Mouse (Mus musculus) cerebellum, postnatal 36 days (tissue): Measurements from ENCODE around the gene Gm19402.

Experiments used
- DNase-seq, 2 experiments: peaks; one replicate each; pipeline ENCODE4 v3.0.0; 2021 to 2022; ENCODE audit warnings: mixed read lengths in 2 of 2

Gm19402 gene

GRCm38 (mm10) chr10:77663949-77664665, 26.4 kb downstream of the Gm19402 start:
- DNase-seq: no peak

DNA sequence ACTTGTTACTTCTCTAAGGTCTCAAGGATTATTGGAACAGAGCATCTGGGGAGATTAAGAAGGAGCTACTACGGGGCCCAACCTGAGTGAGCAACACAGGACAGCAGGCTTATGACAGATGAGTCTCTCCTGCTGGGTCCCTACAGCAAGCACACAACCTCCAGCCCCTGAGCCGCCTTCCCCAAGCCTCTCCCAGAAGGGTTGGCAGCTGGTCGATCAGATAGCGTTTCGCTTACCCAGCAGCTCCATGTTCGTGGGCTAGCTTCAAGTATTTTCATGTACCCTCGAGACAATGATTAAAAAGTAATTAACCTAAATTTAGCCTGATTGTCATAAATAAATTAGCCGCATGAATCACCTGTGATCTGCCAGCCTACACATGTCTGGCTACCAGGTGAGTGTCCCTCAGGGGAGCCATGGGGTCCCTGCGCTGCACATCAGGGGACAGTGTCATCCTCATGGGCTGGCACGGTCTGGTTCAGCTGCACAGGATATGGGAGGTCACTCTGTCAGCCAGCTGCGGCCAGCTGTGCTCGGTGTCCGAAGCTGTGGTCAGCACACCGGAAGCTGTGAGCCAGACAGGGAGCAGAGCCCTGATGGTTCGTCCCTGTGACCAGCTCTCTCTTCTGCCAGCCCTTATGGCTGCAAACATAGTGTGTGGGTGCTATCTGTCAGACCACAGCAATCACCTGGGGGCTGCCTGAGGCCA, 32.1 kb downstream of the Gm19402 start:
- DNase-seq: no peak

DNA sequence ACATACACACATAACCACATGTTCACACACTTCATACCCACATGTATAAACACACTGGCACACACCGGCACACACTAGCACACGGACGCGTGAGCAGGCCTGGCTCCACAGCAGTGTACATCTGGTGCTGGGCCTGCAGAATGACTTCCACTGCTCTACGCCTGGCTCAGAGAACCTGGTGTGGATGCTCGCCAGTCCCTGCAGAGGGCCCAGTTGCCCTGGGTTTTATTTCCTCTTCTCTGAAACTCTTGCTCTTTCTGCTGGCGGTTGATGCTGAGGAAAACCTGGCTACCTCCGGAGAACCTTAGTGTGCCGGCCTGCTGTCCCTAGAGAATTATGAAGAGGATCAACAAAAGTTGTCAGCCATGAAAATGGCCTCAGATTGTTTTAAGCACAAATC, 38.5 kb downstream of the Gm19402 start:
- DNase-seq: no peak

GRCm38 (mm10) chr10:77647901-77648300, 42.7 kb downstream of the Gm19402 start:
- DNase-seq: no peak

GRCm38 (mm10) chr10:77647461-77647860, 43.1 kb downstream of the Gm19402 start:
- no peak for DNase-seq

GRCm38 (mm10) chr10:77645571-77645970, 45.0 kb downstream of the Gm19402 start:
- no peak for DNase-seq

DNA sequence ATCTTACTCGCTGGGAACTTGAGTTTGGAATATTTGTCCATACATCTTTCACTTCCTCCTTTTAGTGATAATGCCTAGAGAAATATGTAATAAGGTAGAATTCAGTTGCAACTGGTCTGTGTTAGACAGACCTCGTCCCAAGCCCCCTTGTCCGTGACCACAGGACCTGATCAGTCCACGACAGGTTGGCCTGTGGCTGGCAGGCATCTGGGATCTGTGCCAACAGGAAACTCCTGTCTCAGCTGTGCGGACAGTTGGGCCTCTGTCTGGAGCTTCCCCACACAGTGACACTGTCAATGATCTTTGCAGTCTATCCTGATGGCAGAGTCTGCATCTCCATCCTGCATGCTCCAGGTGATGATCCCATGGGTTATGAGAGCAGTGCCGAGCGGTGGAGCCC, 47.4 kb downstream of the Gm19402 start:
- DNase-seq: no peak
